Mouse (Mus musculus): ENCODE measurements around the gene 4930522H14Rik. TPM values are rescaled to one million over a fixed set of nuclear protein-coding genes. Genes with fewer than 3 reads are reported as not detected.

The 4930522H14Rik gene
- polyA plus RNA-seq, 1 experiment, result not detected

DNA sequence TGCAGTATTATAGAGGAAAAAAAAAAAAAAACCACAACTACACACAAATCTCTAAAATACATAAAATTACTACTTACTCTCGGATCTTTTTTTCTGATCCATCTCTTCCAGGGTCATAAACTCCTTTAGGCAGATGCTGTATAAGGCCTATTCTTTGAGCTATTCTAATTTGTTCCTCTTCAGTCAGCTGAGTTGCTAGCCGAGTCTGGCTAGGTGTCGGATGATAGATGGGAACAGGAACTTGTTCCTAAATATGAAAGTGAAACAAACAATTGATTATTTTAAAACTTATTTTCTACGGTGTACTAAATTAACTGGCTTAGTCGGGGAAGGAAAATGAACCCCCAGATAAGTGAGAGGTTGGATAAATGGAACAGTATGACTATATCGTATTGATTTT is 74.3 kb downstream of the 4930522H14Rik start:
- no peak for TF ChIP-seq CTCF (IDR thresholded peaks at IDR 0.05; ENCODE audit: borderline replicate concordance, insufficient read depth, low read length)
- no peak for TF ChIP-seq POLR2A (IDR thresholded peaks at IDR 0.05; ENCODE audit: low read depth, low read length)
- no peak overlapping the region for H3K27ac ChIP-seq (ENCODE audit: insufficient read depth, low read length)
- no peak overlapping the region for H3K4me3 ChIP-seq (ENCODE audit: insufficient read depth, low read length)
- peaks cover 7% of the 10 kb centered on the region for H3K4me1 ChIP-seq (ENCODE audit: control insufficient read depth, insufficient read depth, low read length)

Other genes with a start within 250 kb of the 4930522H14Rik start
- gene Ttc39a, start 124.7 kb downstream of the 4930522H14Rik start, polyA plus RNA-seq (2011; ENCODE audit: insufficient read length, low read depth, missing spikeins), result 0.83 and 2.7 TPM in 2 replicates
- 134 and 135 TPM in 2 replicates for gene Rnf11, start 46.6 kb downstream of the 4930522H14Rik start, polyA plus RNA-seq (2011; ENCODE audit: insufficient read length, low read depth, missing spikeins)
- gene Cdkn2c, start 135.9 kb upstream of the 4930522H14Rik start, polyA plus RNA-seq (2011; ENCODE audit: insufficient read length, low read depth, missing spikeins), result 14.4 and 21.7 TPM in 2 replicates
- 46.9 and 58.8 TPM in 2 replicates for gene Faf1, start 145.3 kb upstream of the 4930522H14Rik start, polyA plus RNA-seq (2011; ENCODE audit: insufficient read length, low read depth, missing spikeins)